Mouse (Mus musculus): ENCODE data around the gene Dlk2.

- TF ChIP-seq CTCF (IDR thresholded peaks at IDR 0.05; ENCODE audit: insufficient read depth, low read depth, low read length) (no peak), POLR2A (IDR thresholded peaks at IDR 0.05; ENCODE audit: insufficient read depth, low read depth, low read length) (no peak)
Measured at GRCm38 (mm10) chr17:46283140-46283539, 14.1 kb upstream of the Dlk2 start.
